Mouse (Mus musculus) heart, adult 2 months (tissue): ENCODE data around the gene Apoc1.

Experiments used
- CTCF ChIP-seq: fragments of 200-600 bp; IDR thresholded peaks from 2 replicates; pipeline ENCODE4 v1.8.1; 2022; ENCODE audit warnings: antibody characterized with exemption, mild to moderate bottlenecking, moderate library complexity
- EP300 ChIP-seq: fragments of 200-500 bp; IDR thresholded peaks from 2 replicates; pipeline ENCODE4 v1.6.1; 2011; ENCODE audit warnings: low read depth, low read length, control low read depth; ENCODE audit not compliant: insufficient read depth
- POLR2A ChIP-seq: fragments of 200-500 bp; IDR thresholded peaks from 2 replicates; pipeline ENCODE4 v1.6.1; 2011; ENCODE audit warnings: mild to moderate bottlenecking, low read depth, low read length, control low read depth; ENCODE audit not compliant: insufficient read depth

- TF ChIP-seq POLR2A (no peak), CTCF (no peak), EP300 (no peak)
These were observed 22.4 kb upstream of the Apoc1 start for GRCm38 (mm10) chr7:19714836-19715235.
